ENCODE assay signal across 17 mouse cellular contexts in the genomic region with DNA sequence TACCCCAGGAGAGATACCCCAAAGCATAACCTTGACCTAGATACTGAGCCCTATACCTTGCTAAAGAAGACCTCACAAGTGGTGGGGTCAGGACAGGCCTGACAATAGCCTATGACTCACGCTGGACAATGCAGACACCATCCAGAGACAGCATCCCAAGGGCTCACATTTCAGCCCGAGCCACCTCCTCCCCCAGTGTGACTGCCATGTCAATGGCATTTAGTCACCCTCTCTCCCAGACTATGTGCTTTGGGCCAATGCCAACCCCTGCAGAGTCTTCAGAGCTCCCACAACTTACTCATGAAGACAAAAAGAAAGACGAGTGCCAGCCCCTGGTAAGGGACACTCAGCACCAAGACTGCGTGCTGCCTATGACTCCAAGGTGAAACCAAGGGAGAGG. TPM values are rescaled to one million over a fixed set of nuclear protein-coding genes. Genes with fewer than 3 reads are reported as not detected.
DNase-seq lines count a peak whose midpoint lies in the region; ATAC-seq and TF ChIP-seq lines count a peak whose summit lies in the region.
"Had no signal": no experiment of that assay in that cellular context is flagged by ENCODE, and none has a peak within 500 bp of the region (broad histone marks: within the 10 kb centered on the region; RNA-seq: fewer than 3 reads in every experiment).

No protein-coding gene starts in this region.

- 42% methylated on average over 4 of the region's 4 CpGs for WGBS in lung, embryonic 14.5 days
- WGBS in heart, embryonic 16.5 days = 25% methylated on average over 4 of the region's 4 CpGs

- no peak overlapping the region for H3K4me3 ChIP-seq in lung, embryonic 14.5 days (ENCODE audit: low read depth, low read length)
- no peak overlapping the region for H3K4me3 ChIP-seq in heart, embryonic 16.5 days (ENCODE audit: low read length)
- H3K4me3 ChIP-seq: midbrain, embryonic 12.5 days had no signal

- peaks cover 71% of the 10 kb centered on the region for H3K27me3 ChIP-seq in lung, embryonic 14.5 days (ENCODE audit: insufficient read depth, low read length)
- no peaks in the 10 kb centered on the region; the same call in 1 of the 2 replicates for H3K27me3 ChIP-seq in heart, embryonic 16.5 days (ENCODE audit: control insufficient read depth, insufficient read depth, low read length)

- no peak for ATAC-seq in lung, embryonic 14.5 days (ENCODE audit: insufficient read depth)
- 0 out of 2 replicates have a peak, but pooled peaks have one; percentile 5 for ATAC-seq in heart, embryonic 16.5 days (replicated peaks; ENCODE audit: extremely low read depth, insufficient read depth, low FRiP score)
- ATAC-seq in megakaryocyte progenitor cell, adult 5-6 weeks (replicated peaks; ENCODE audit: poor library complexity) = no peak
- ATAC-seq: CD4-positive, CD25-positive, alpha-beta regulatory T cell, adult 4 months; forebrain, embryonic 14.5 days; inflammation-experienced regulatory T-cells, adult 6 months had no signal

- H3K4me2 ChIP-seq in lung, embryonic 14.5 days = no peak overlapping the region
- peak overlapping the region; percentile 85; the same call in 1 of the 2 replicates for H3K4me2 ChIP-seq in heart, embryonic 16.5 days (ENCODE audit: low read depth, low read length)
- H3K4me2 ChIP-seq: liver, embryonic 11.5 days; midbrain, embryonic 12.5 days had no signal

- TF ChIP-seq CTCF in lung, embryonic 14.5 days (IDR thresholded peaks at IDR 0.05; ENCODE audit: low read depth) = no peak

- H3K36me3 ChIP-seq in lung, embryonic 14.5 days (ENCODE audit: insufficient read depth) = no peaks in the 10 kb centered on the region
- peaks cover 5% of the 10 kb centered on the region; the same call in 1 of the 2 replicates for H3K36me3 ChIP-seq in heart, embryonic 16.5 days (ENCODE audit: control insufficient read depth, insufficient read depth)
- H3K36me3 ChIP-seq: midbrain, embryonic 12.5 days had no signal

- no peaks in the 10 kb centered on the region for H3K9me3 ChIP-seq in lung, embryonic 14.5 days (ENCODE audit: low read depth, low read length)
- H3K9me3 ChIP-seq in heart, embryonic 16.5 days (replicated peaks; ENCODE audit: control insufficient read depth, low read length) = no peaks in the 10 kb centered on the region
- H3K9me3 ChIP-seq: midbrain, embryonic 12.5 days had no signal

- H3K27ac ChIP-seq in lung, embryonic 14.5 days (ENCODE audit: low read depth) = no peak overlapping the region
- peak overlapping the region; percentile 97 for H3K27ac ChIP-seq in heart, embryonic 16.5 days (ENCODE audit: low read length)
- H3K27ac ChIP-seq: midbrain, embryonic 12.5 days had no signal

- H3K9ac ChIP-seq in lung, embryonic 14.5 days = no peak overlapping the region
- H3K9ac ChIP-seq in heart, embryonic 16.5 days (ENCODE audit: low read length) = 0 out of 2 replicates have a peak overlapping the region, but pooled peaks have one; percentile 23
- H3K9ac ChIP-seq: midbrain, embryonic 12.5 days had no signal

- DNase-seq in lung, embryonic 14.5 days = peak; percentile 47
- DNase-seq in lung, postnatal 36 days = no peak
- DNase-seq in MN1 (ENCODE audit: low spot score) = peak; percentile 70
- peak; percentile 74 for DNase-seq in adrenal gland, postnatal 25 days
- no peak for DNase-seq in kidney, postnatal 25 days
- no peak for DNase-seq in natural killer cell, adult 2 months (ENCODE audit: low spot score in 2 of 2)
- DNase-seq: cerebellum, adult 11-12 months; gastrocnemius, postnatal 10 days; right cerebral cortex, postnatal 14 days had no signal

- peaks cover 4% of the 10 kb centered on the region; the same call in 1 of the 2 replicates for H3K4me1 ChIP-seq in lung, embryonic 14.5 days (ENCODE audit: insufficient read depth)
- peaks cover 43% of the 10 kb centered on the region for H3K4me1 ChIP-seq in heart, embryonic 16.5 days (ENCODE audit: control insufficient read depth, insufficient read depth, low read length)

RNA-seq across cellular contexts. Expression of a gene that starts 2.5 kb away (rescaled TPM):
- polyA plus RNA-seq in lung, embryonic 14.5 days (2014; fragmentation: Nextera tagmentation; extraction: Ambion mirVana) = 0.22 and 0.99 TPM in 2 replicates
- total RNA-seq in adrenal gland, postnatal 25 days (2021) = 1.3 and 2.2 TPM in 2 replicates
- 42.5 and 47.4 TPM in 2 replicates for polyA plus RNA-seq in heart, embryonic 16.5 days (2015; fragmentation: Nextera tagmentation; extraction: Ambion mirVana)
- not detected in 2 replicates for total RNA-seq in megakaryocyte progenitor cell, adult 5-6 weeks (2015)
- total RNA-seq in megakaryocyte progenitor cell, adult 5-6 weeks (2017) = not detected in 2 replicates
- total RNA-seq: hematopoietic stem cell, adult 5-6 weeks had no signal
- polyA plus RNA-seq: CD4-positive, CD25-positive, alpha-beta regulatory T cell, adult 4 months; inflammation-experienced regulatory T-cells, adult 6 months had no signal

RNA-seq across cellular contexts. Expression of a gene that starts 24.8 kb away (rescaled TPM):
- 12.1 and 12.9 TPM in 2 replicates for polyA plus RNA-seq in lung, embryonic 14.5 days (2014; fragmentation: Nextera tagmentation; extraction: Ambion mirVana)
- total RNA-seq in adrenal gland, postnatal 25 days (2021) = 7.7 and 8.7 TPM in 2 replicates
- polyA plus RNA-seq in heart, embryonic 16.5 days (2015; fragmentation: Nextera tagmentation; extraction: Ambion mirVana) = 2.0 and 3.7 TPM in 2 replicates
- total RNA-seq in megakaryocyte progenitor cell, adult 5-6 weeks (2015) = 10.0 and 10.4 TPM in 2 replicates
- 5.7 and 6.0 TPM in 2 replicates for total RNA-seq in megakaryocyte progenitor cell, adult 5-6 weeks (2017)

RNA-seq across cellular contexts. Expression of a gene that starts 28.7 kb away (rescaled TPM):
- polyA plus RNA-seq in lung, embryonic 14.5 days (2014; fragmentation: Nextera tagmentation; extraction: Ambion mirVana) = 18.4 and 21.1 TPM in 2 replicates
- 53.8 and 55.9 TPM in 2 replicates for total RNA-seq in adrenal gland, postnatal 25 days (2021)
- polyA plus RNA-seq in heart, embryonic 16.5 days (2015; fragmentation: Nextera tagmentation; extraction: Ambion mirVana) = 7.5 and 7.7 TPM in 2 replicates
- total RNA-seq in megakaryocyte progenitor cell, adult 5-6 weeks (2015) = 24.3 and 27.6 TPM in 2 replicates
- 14.5 and 17.1 TPM in 2 replicates for total RNA-seq in megakaryocyte progenitor cell, adult 5-6 weeks (2017)

RNA-seq across cellular contexts. Expression of a gene that starts 50.2 kb away (rescaled TPM):
- polyA plus RNA-seq in lung, embryonic 14.5 days (2014; fragmentation: Nextera tagmentation; extraction: Ambion mirVana) = 3.0 and 3.2 TPM in 2 replicates
- 15.1 and 19.4 TPM in 2 replicates for total RNA-seq in adrenal gland, postnatal 25 days (2021)
- polyA plus RNA-seq in heart, embryonic 16.5 days (2015; fragmentation: Nextera tagmentation; extraction: Ambion mirVana) = 3.2 TPM in 2 replicates
- 3.2 and 3.4 TPM in 2 replicates for total RNA-seq in megakaryocyte progenitor cell, adult 5-6 weeks (2015)
- 3.6 and 4.6 TPM in 2 replicates for total RNA-seq in megakaryocyte progenitor cell, adult 5-6 weeks (2017)

RNA-seq across cellular contexts. Expression of a gene that starts 51.1 kb away (rescaled TPM):
- 39.2 and 40.3 TPM in 2 replicates for polyA plus RNA-seq in lung, embryonic 14.5 days (2014; fragmentation: Nextera tagmentation; extraction: Ambion mirVana)
- total RNA-seq in adrenal gland, postnatal 25 days (2021) = 7.5 and 10.2 TPM in 2 replicates
- polyA plus RNA-seq in heart, embryonic 16.5 days (2015; fragmentation: Nextera tagmentation; extraction: Ambion mirVana) = 24.7 and 29.5 TPM in 2 replicates
- total RNA-seq in megakaryocyte progenitor cell, adult 5-6 weeks (2015) = 1.7 and 2.0 TPM in 2 replicates
- total RNA-seq in megakaryocyte progenitor cell, adult 5-6 weeks (2017) = 1.7 and 8.2 TPM in 2 replicates

Comparison
In these comparisons a context has a peak if more than half of its experiments do, and no peak if none do; other contexts are left out.
1. DNase-seq: peak in lung, embryonic 14.5 days (single experiment), MN1 (single experiment) and adrenal gland, postnatal 25 days (single experiment); none in lung, postnatal 36 days (single experiment), kidney, postnatal 25 days (0 of 2) and natural killer cell, adult 2 months (0 of 2).